Mouse (Mus musculus) thymus, adult 2 months (tissue): Measurements from ENCODE around the gene Ttyh1. TPM values are rescaled to one million over a fixed set of nuclear protein-coding genes. Genes with fewer than 3 reads are reported as not detected.

Experiments used
- DNase-seq: peaks from one replicate; pipeline ENCODE4 v3.0.0; 2021
- H3K27ac ChIP-seq: fragments of 200-500 bp; 2 replicates; pipeline ENCODE4 v1.5.1; 2012; ENCODE audit warnings: low read length, control low read depth; ENCODE audit not compliant: control insufficient read depth, insufficient read depth
- H3K27me3 ChIP-seq: fragments of 200-500 bp; 2 replicates; pipeline ENCODE4 v1.6.1; 2012; ENCODE audit warnings: mild to moderate bottlenecking, low read length, moderate library complexity, mixed read lengths; ENCODE audit not compliant: control insufficient read depth, insufficient read depth
- H3K36me3 ChIP-seq: fragments of 200-500 bp; 2 replicates; pipeline ENCODE4 v1.6.1; 2012; ENCODE audit warnings: mild to moderate bottlenecking, low read length, moderate library complexity; ENCODE audit not compliant: control insufficient read depth, insufficient read depth
- H3K4me1 ChIP-seq: fragments of 200-500 bp; replicated peaks from 2 replicates; pipeline ENCODE4 v1.6.1; 2012; ENCODE audit warnings: low read length; ENCODE audit not compliant: control insufficient read depth, insufficient read depth
- H3K4me3 ChIP-seq: fragments of 200-500 bp; 2 replicates; pipeline ENCODE4 v1.5.1; 2012; ENCODE audit warnings: mild to moderate bottlenecking, low read length, control low read depth, moderate library complexity; ENCODE audit not compliant: control insufficient read depth, insufficient read depth
- CTCF ChIP-seq: fragments of 200-500 bp; IDR thresholded peaks from 2 replicates; pipeline ENCODE4 v1.5.1; 2012; ENCODE audit warnings: mild to moderate bottlenecking, control low read depth, low read length, moderate library complexity, borderline replicate concordance; ENCODE audit not compliant: control insufficient read depth, poor library complexity, insufficient read depth; ENCODE audit errors: extremely low read depth
- POLR2A ChIP-seq: fragments of 200-500 bp; IDR thresholded peaks from 2 replicates; pipeline ENCODE4 v1.6.1; 2012; ENCODE audit warnings: mild to moderate bottlenecking, low read length, control low read depth, moderate library complexity; ENCODE audit not compliant: control insufficient read depth, poor library complexity, insufficient read depth; ENCODE audit errors: extremely low read depth
- WGBS: fragments of 180-500 bp; shearing (Covaris S2); methylation state at CpG from one replicate; pipeline ENCODE4 v1.1.7; 2018; 5-methylcytosine and 5-hydroxymethylcytosine counted together
- polyA plus RNA-seq: library from polyadenylated mRNA; depleted of rRNA; stranded (reverse); fragments of >200 nt; gene quantifications from 2 replicates; pipeline ENCODE4 v1.2.3, GENCODE M21; 2012; rRNA removed

The Ttyh1 gene
- 1.1 and 1.8 TPM in 2 replicates for polyA plus RNA-seq

DNA sequence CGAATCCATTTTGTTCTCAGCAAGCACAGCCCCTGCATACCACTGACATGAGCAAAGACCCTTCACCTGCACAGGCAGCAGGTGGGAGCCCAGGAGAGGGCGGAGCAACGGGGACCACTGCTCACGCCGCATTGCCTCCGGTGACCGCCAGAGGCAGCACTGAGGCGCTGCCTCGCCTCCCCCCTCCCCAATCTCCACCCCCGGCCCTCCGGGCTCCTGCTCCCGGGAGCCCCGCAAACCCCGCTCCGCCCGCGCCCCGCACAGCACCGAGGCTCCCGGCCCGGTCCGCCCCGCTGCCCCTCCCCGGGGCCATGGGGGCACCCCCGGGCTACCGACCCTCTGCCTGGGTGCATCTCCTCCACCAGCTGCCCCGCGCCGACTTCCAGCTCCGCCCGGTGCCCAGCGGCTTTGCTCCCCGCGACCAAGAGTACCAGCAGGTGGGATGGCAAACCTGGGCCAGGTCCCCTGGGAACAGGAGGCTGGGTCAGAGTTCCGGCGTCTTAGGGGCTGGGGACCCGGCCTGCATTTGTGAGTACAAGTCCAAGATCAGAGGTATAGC, at the start of gene Ttyh1:
TSS of gene Ttyh1 (plus strand) at position 65 of the 559 bp plus-strand sequence.
- H3K36me3 ChIP-seq: no peaks in the 10 kb centered on the region
- TF ChIP-seq POLR2A (no peak), CTCF (peak; percentile 89)
- peaks cover 3% of the 10 kb centered on the region for H3K4me1 ChIP-seq
- 4% methylated on average over 37 of the region's 37 CpGs for WGBS
- no peak within 1 kb of the TSS for H3K27ac ChIP-seq
- H3K27me3 ChIP-seq: peaks cover 3% of the 10 kb centered on the region; the same call in 1 of the 2 replicates
- no peak within 1 kb of the TSS for H3K4me3 ChIP-seq
- peak; percentile 49 for DNase-seq

DNA sequence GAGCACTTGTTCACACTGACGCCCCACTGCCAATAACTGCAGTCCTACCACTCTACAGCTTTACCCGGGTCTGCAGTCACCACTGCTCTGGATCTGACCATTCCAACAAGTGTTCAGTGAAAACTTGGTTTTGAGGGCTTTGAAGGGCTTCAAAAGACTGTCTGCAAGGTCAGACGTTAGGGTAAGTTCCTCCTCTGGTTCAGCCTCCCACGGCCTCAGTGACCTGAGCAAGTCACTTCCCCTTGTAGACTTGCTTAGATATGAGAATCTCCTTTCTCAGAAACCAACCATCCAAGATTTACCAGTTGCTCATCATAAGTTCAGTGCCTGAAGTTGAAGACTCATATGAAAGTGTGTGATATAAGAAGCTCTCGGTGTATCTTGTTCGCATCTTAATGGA, 48.1 kb upstream of the Ttyh1 start:
- Histone ChIP-seq H3K36me3 (no peaks in the 10 kb centered on the region), H3K4me3 (no peak overlapping the region), H3K27ac (no peak overlapping the region), H3K27me3 (no peaks in the 10 kb centered on the region), H3K4me1 (no peaks in the 10 kb centered on the region)
- TF ChIP-seq POLR2A (no peak), CTCF (no peak)
- DNase-seq: no peak
- 71% methylated on average over 6 of the region's 6 CpGs for WGBS

DNA sequence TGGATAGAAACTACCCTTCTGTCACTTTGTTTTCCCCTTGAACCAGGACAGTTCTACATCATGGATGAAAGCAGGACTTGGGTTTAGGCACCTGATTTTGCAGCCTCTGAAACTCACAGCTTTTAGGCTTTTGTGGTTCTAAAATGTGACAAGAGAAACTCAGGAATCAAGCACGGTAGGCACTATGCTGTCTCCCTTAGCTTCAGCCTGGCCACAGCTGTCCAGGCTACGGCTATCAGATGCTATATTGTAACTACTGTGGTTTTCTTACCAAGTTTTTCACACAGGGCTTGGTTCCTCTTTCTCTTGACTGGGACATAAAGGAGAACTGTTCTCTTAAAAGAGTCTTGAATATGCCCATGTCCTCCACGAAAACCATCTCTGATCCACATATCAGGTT, 46.1 kb upstream of the Ttyh1 start:
- 27% methylated on average over 3 of the region's 3 CpGs for WGBS

DNA sequence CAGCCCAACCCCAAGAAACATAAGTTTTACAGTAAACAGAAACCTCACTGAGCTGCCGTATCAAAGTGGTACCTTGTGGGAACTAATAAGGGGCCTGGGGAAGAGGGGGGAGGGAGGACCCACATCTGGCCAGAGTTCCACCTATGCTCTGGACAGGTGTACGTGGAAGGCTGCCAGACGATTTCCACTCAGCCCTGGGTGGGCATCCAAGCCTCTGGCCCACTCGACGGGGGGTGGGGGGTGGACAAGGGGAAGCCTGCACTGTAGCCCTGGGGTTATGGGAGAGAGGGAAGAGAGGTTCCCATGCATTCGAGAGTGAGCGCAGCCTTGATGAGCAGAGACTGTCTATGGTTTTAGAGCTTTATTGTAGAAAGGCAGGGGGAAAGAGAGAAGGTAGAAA, 39.7 kb upstream of the Ttyh1 start:
- DNase-seq: no peak
- no peak for TF ChIP-seq CTCF
- TF ChIP-seq POLR2A: no peak
- no peak overlapping the region for H3K4me3 ChIP-seq
- no peaks in the 10 kb centered on the region for H3K36me3 ChIP-seq
- no peaks in the 10 kb centered on the region for H3K27me3 ChIP-seq
- WGBS: 82% methylated on average over 7 of the region's 7 CpGs
- H3K4me1 ChIP-seq: peaks cover 11% of the 10 kb centered on the region
- H3K27ac ChIP-seq: no peak overlapping the region

More for the DNA sequence above, 46.1 kb upstream of the Ttyh1 start:
- no peak overlapping the region for H3K4me3 ChIP-seq
- H3K36me3 ChIP-seq: no peaks in the 10 kb centered on the region
- TF ChIP-seq POLR2A (no peak), CTCF (no peak)
- H3K27me3 ChIP-seq: no peaks in the 10 kb centered on the region
- H3K4me1 ChIP-seq: no peaks in the 10 kb centered on the region
- no peak for DNase-seq
- H3K27ac ChIP-seq: no peak overlapping the region

DNA sequence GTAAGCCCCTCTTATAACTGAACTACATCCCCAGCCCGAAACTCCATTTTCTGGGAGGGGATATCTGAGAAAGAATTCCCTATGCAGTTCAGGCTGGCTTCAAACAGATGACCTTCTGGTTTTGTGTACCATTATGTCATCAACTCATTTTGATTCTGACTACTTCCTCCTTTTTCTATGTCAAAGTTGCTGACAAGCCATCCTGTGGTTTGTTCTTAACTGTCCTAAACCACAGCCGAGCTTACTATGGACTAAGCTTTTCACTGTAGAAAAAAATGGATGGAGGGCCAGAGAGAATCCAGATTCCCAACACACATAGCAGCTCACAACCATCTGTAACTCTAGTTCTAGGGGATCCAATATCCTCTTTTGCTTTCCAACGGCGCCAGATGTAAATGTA, 38.7 kb upstream of the Ttyh1 start:
- Histone ChIP-seq H3K4me3 (no peak overlapping the region), H3K27ac (no peak overlapping the region), H3K36me3 (no peaks in the 10 kb centered on the region), H3K4me1 (peaks cover 11% of the 10 kb centered on the region), H3K27me3 (no peaks in the 10 kb centered on the region)
- TF ChIP-seq CTCF (no peak), POLR2A (no peak)
- WGBS: 45% methylated on average over 4 of the region's 4 CpGs
- no peak for DNase-seq

DNA sequence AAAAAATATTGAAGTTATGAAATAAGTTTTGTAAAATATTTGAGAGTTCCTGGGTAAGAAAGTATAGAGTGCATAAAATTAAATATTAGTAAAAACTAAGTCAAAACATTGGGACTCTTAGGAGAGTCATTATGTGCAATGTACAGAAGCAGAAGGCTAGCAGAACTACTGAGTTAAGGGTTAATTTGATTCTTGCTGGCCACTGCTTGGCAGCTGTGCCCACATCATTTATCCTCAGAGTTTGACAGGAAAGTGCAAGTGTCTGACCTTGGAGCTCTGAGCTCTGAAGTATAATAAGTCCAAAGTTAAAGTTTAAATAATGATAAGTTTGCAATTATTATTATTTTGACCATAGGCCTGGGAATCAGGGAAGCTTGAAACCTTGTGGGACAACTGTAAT, 37.5 kb upstream of the Ttyh1 start:
- no peak overlapping the region for H3K27ac ChIP-seq
- no peak for TF ChIP-seq CTCF
- TF ChIP-seq POLR2A: no peak
- no peaks in the 10 kb centered on the region for H3K36me3 ChIP-seq
- no peak for DNase-seq
- H3K4me1 ChIP-seq: peaks cover 11% of the 10 kb centered on the region
- H3K27me3 ChIP-seq: no peaks in the 10 kb centered on the region
- H3K4me3 ChIP-seq: no peak overlapping the region

DNA sequence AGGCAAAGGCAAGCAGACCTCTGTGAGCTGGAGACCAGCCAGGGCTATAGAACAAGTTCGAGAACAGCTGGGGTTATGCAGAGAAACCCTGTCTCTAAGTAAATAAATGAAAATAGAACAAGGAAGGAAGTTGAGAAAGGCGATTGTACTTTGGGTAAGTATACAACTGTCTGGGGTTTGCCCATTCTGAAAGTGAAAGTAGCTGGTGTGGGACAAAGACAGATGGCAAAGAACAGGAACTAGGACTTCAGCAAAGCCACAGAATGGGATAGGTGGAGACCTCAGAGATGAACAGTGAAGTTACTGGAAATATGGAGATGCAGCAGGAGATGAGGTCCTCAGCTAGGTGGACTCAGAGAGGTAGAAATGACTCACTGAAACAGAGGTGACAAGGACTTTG, 36.4 kb upstream of the Ttyh1 start:
- DNase-seq: peak; percentile 50
- TF ChIP-seq CTCF: no peak
- no peak for TF ChIP-seq POLR2A
- H3K4me3 ChIP-seq: no peak overlapping the region
- no peaks in the 10 kb centered on the region for H3K36me3 ChIP-seq
- WGBS: 0% methylated on average over 2 of the region's 2 CpGs
- H3K4me1 ChIP-seq: peaks cover 16% of the 10 kb centered on the region
- H3K27ac ChIP-seq: peak overlapping the region; percentile 99
- H3K27me3 ChIP-seq: no peaks in the 10 kb centered on the region
